20 mouse cellular contexts compared by ENCODE assay signal in the genomic region with DNA sequence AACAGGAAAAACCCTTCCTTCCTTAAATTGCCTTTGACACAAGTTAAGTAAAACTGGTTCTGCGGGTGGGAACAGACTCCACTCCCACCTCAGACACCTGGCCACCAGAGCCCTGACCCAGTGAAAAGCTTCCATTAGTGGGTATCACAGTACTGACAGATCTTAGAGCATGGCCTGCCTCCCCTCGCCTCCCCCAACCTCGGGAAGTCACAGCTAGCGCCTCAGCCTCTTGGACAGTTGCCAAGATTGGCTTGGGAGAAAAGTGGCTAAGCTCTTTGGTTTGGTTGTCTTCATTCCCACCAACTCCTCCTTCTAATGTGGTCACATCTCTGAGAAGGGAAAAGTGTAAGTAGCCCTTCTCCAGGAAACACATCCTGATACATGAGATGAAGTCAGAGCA. TPM values are rescaled to one million over a fixed set of nuclear protein-coding genes. Genes with fewer than 3 reads are reported as not detected.
DNase-seq lines count a peak whose midpoint lies in the region; ATAC-seq and TF ChIP-seq lines count a peak whose summit lies in the region.
"Had no signal": no experiment of that assay in that cellular context is flagged by ENCODE, and none has a peak within 500 bp of the region (broad histone marks: within the 10 kb centered on the region; RNA-seq: fewer than 3 reads in every experiment).

No protein-coding gene starts in this region.

- no peaks in the 10 kb centered on the region for H3K4me1 ChIP-seq in heart, embryonic 10.5 days
- H3K4me1 ChIP-seq in intestine, embryonic 14.5 days (replicated peaks; ENCODE audit: control insufficient read depth, insufficient read depth, low read length), result 0 out of 2 replicates have a peak, but pooled peaks cover 10% of the 10 kb centered on the region
- H3K4me1 ChIP-seq in small intestine, adult 2 months (ENCODE audit: control insufficient read depth, insufficient read depth, insufficient read length, low read length), result peaks cover 22% of the 10 kb centered on the region
- H3K4me1 ChIP-seq: hindbrain, embryonic 15.5 days had no signal

- H3K36me3 ChIP-seq in heart, embryonic 10.5 days, result no peaks in the 10 kb centered on the region
- H3K36me3 ChIP-seq in intestine, embryonic 14.5 days (ENCODE audit: control insufficient read depth, insufficient read depth, low read length), result no peaks in the 10 kb centered on the region
- peaks cover 7% of the 10 kb centered on the region; the same call in 1 of the 2 replicates for H3K36me3 ChIP-seq in small intestine, adult 2 months (ENCODE audit: control insufficient read depth, insufficient read depth, low read length)
- H3K36me3 ChIP-seq: embryonic facial prominence, embryonic 12.5 days; hindbrain, embryonic 15.5 days; limb, embryonic 12.5 days; liver, embryonic 15.5 days; midbrain, embryonic 10.5 days; neural tube, embryonic 12.5 days had no signal

- H3K4me3 ChIP-seq in heart, embryonic 10.5 days, result no peak overlapping the region
- H3K4me3 ChIP-seq in intestine, embryonic 14.5 days (ENCODE audit: low read depth, low read length), result no peak overlapping the region
- H3K4me3 ChIP-seq in small intestine, adult 2 months (ENCODE audit: low read depth, low read length), result peak overlapping the region; percentile 36
- H3K4me3 ChIP-seq: embryonic facial prominence, embryonic 12.5 days; hindbrain, embryonic 15.5 days; limb, embryonic 12.5 days; liver, embryonic 15.5 days; midbrain, embryonic 10.5 days; neural tube, embryonic 12.5 days had no signal

- no peak for TF ChIP-seq POLR2A in small intestine, adult 2 months (IDR thresholded peaks at IDR 0.05; ENCODE audit: low read depth, low read length)

- H3K9me3 ChIP-seq in heart, embryonic 10.5 days, result no peaks in the 10 kb centered on the region
- H3K9me3 ChIP-seq in intestine, embryonic 14.5 days (ENCODE audit: control insufficient read depth, low read length), result no peaks in the 10 kb centered on the region
- H3K9me3 ChIP-seq: embryonic facial prominence, embryonic 12.5 days; hindbrain, embryonic 15.5 days; limb, embryonic 12.5 days; liver, embryonic 15.5 days; midbrain, embryonic 10.5 days; neural tube, embryonic 12.5 days had no signal

- DNase-seq in heart, postnatal 4 days, result peak; percentile 19
- DNase-seq in heart, embryonic 10.5 days (ENCODE audit: low spot score), result no peak
- peak; percentile 34 for DNase-seq in lung, postnatal 10 days
- no peak for DNase-seq in lung, postnatal 14 days
- DNase-seq in intestine, embryonic 14.5 days (ENCODE audit: low spot score), result peak; percentile 65
- no peak for DNase-seq in gastrocnemius, postnatal 25 days
- DNase-seq in left cerebral cortex, adult 11 months (ENCODE audit: low spot score), result no peak
- DNase-seq: heart, postnatal 10 days; lung, postnatal 36 days; thymus, postnatal 14 days had no signal

- no peak overlapping the region for H3K27ac ChIP-seq in heart, embryonic 10.5 days
- H3K27ac ChIP-seq in intestine, embryonic 14.5 days (ENCODE audit: low read depth), result no peak overlapping the region
- peak overlapping the region; percentile 80 for H3K27ac ChIP-seq in small intestine, adult 2 months (ENCODE audit: insufficient read depth, low read depth, low read length)
- H3K27ac ChIP-seq: embryonic facial prominence, embryonic 12.5 days; hindbrain, embryonic 15.5 days; limb, embryonic 12.5 days; liver, embryonic 15.5 days; midbrain, embryonic 10.5 days; neural tube, embryonic 12.5 days had no signal

- 56% methylated on average over 4 of the region's 4 CpGs for WGBS in heart, embryonic 10.5 days
- WGBS in intestine, embryonic 14.5 days, result 35% methylated on average over 4 of the region's 4 CpGs
- WGBS in small intestine, adult 2 months, result 22% methylated on average over 4 of the region's 4 CpGs

- H3K9ac ChIP-seq in intestine, embryonic 14.5 days (ENCODE audit: low read length), result no peak overlapping the region
- H3K9ac ChIP-seq: embryonic facial prominence, embryonic 12.5 days; hindbrain, embryonic 15.5 days; limb, embryonic 12.5 days; liver, embryonic 15.5 days; neural tube, embryonic 12.5 days had no signal

- no peak overlapping the region for H3K4me2 ChIP-seq in intestine, embryonic 14.5 days (ENCODE audit: low read length)
- H3K4me2 ChIP-seq: embryonic facial prominence, embryonic 12.5 days; hindbrain, embryonic 15.5 days; limb, embryonic 12.5 days; liver, embryonic 15.5 days; neural tube, embryonic 12.5 days had no signal

- ATAC-seq in intestine, embryonic 14.5 days (replicated peaks; ENCODE audit: low FRiP score, low TSS enrichment, low read depth), result no peak

- H3K27me3 ChIP-seq in heart, embryonic 10.5 days (ENCODE audit: insufficient read depth, poor library complexity, severe bottlenecking), result no peaks in the 10 kb centered on the region
- no peaks in the 10 kb centered on the region for H3K27me3 ChIP-seq in intestine, embryonic 14.5 days (replicated peaks; ENCODE audit: control insufficient read depth, insufficient read depth, low read length)
- no peaks in the 10 kb centered on the region for H3K27me3 ChIP-seq in small intestine, adult 2 months (ENCODE audit: control insufficient read depth, insufficient read depth, low read length)
- H3K27me3 ChIP-seq: embryonic facial prominence, embryonic 12.5 days; hindbrain, embryonic 15.5 days; limb, embryonic 12.5 days; liver, embryonic 15.5 days; neural tube, embryonic 12.5 days had no signal

- no peak for TF ChIP-seq CTCF in small intestine, adult 2 months (IDR thresholded peaks at IDR 0.05; ENCODE audit: extremely low read depth, insufficient read length, insufficient replicate concordance, low read depth, low read length)

RNA-seq across cellular contexts. Expression of a gene that starts 4.5 kb away (rescaled TPM):
- total RNA-seq in heart, postnatal 4 days (2021), result not detected
- not detected in 2 replicates for polyA plus RNA-seq in heart, embryonic 10.5 days (2016; fragmentation: Nextera tagmentation; extraction: Ambion mirVana)
- 16.8 and 18.9 TPM in 2 replicates for polyA plus RNA-seq in intestine, embryonic 14.5 days (2014; fragmentation: Nextera tagmentation; extraction: Ambion mirVana)
- polyA plus RNA-seq in small intestine, adult 2 months (2012; rRNA removed), result 13.8 and 41.7 TPM in 2 replicates
- not detected for total RNA-seq in gastrocnemius, postnatal 25 days (2021)
- total RNA-seq: gastrocnemius, adult 8-10 months; heart, postnatal 10 days; left cerebral cortex, adult 8-10 months; monocyte, adult 5-6 weeks had no signal
- polyA plus RNA-seq: embryonic facial prominence, embryonic 12.5 days; hindbrain, embryonic 15.5 days; limb, embryonic 12.5 days; midbrain, embryonic 10.5 days; neural tube, embryonic 12.5 days had no signal

RNA-seq across cellular contexts. Expression of a gene that starts 13.3 kb away (rescaled TPM):
- 1 to 10 TPM; 6.0 to 6.4 TPM for total RNA-seq in heart, postnatal 4 days (2021)
- 1.1 and 1.8 TPM in 2 replicates for polyA plus RNA-seq in heart, embryonic 10.5 days (2016; fragmentation: Nextera tagmentation; extraction: Ambion mirVana)
- 1.9 and 2.3 TPM in 2 replicates for polyA plus RNA-seq in intestine, embryonic 14.5 days (2014; fragmentation: Nextera tagmentation; extraction: Ambion mirVana)
- polyA plus RNA-seq in small intestine, adult 2 months (2012; rRNA removed), result 4.3 and 17.0 TPM in 2 replicates
- total RNA-seq in gastrocnemius, postnatal 25 days (2021), result 1 to 10 TPM; 1.9 to 2.1 TPM

Comparison
In these comparisons a context has a peak if more than half of its experiments do, and no peak if none do; other contexts are left out.
1. DNase-seq: peak in heart, postnatal 4 days (single experiment), lung, postnatal 10 days (single experiment) and intestine, embryonic 14.5 days (single experiment); none in heart, embryonic 10.5 days (single experiment), lung, postnatal 14 days (single experiment), gastrocnemius, postnatal 25 days (single experiment) and left cerebral cortex, adult 11 months (single experiment).
2. RNA of a gene that starts 4.5 kb away (polyA plus RNA-seq): 13.8 to 41.7 TPM in small intestine, adult 2 months and 16.8 to 18.9 TPM in intestine, embryonic 14.5 days; not detected in heart, embryonic 10.5 days; every median in the first group is over 10 times any median in the second.